Mouse (Mus musculus) layer of hippocampus, postnatal 25 days (tissue): ENCODE data around the gene Mbd5. TPM values are rescaled to one million over a fixed set of nuclear protein-coding genes. Genes with fewer than 3 reads are reported as not detected.

Experiments
- DNase-seq, 2 experiments: peaks; one replicate each; pipeline ENCODE4 v3.0.0; 2022; ENCODE audit warnings: mixed read lengths in 2 of 2, low spot score in 1 of 2; ENCODE audit errors: extremely low spot score in 1 of 2
- total RNA-seq, 2 experiments: library from RNA; stranded (reverse); gene quantifications; 2 replicates each; pipeline ENCODE4 v1.2.3; 2021

Mbd5 gene
- 100 to 1,000 TPM; 101 to 125 TPM for total RNA-seq

DNA sequence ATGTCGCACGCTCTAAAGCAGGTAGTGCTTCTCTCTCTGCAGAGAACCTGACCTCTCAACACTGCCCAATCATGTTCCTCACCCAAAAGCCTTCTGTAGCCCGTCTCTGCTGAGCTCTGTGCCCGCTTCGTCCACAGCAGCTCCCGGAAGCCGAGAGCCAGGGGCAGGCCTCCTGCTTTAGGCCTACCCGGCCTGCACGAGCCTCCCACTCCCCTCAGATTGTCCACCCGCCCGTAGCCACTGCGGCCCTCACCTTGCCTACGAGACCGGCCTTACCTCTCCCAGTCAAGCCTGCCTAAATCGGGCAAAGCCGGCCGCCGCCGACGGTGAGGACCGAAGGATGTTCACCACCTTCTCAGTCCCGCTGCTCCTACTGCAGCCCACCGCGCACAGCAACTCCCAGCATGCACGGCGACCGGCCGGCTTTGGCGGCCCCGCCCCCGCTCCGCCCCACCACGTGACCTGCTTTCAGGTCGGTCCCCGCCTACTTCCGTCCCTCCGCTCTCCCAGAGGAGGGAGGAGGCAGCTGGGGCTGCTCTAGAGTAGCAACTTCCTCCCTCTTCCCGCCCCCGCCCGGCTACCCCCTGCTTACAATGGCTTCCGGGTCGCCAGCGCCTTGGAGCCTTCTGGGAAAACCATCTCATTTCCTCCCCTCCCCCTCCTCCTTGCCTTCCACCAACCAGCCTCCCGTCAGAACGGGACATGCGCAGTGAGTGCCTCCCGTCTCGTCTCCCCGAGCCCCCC lies at the start of gene Mbd5:
TSS of gene Mbd5 (plus strand) at position 668 of the 744 bp plus-strand sequence.
- DNase-seq, result peak; percentile 89 to 96

GRCm38 (mm10) chr2:48908866-48909265 lies 40.4 kb upstream of the Mbd5 start:
- no peak for DNase-seq

- no peak for DNase-seq
Measured at GRCm38 (mm10) chr2:48914185-48914584, 35.1 kb upstream of the Mbd5 start.

DNA sequence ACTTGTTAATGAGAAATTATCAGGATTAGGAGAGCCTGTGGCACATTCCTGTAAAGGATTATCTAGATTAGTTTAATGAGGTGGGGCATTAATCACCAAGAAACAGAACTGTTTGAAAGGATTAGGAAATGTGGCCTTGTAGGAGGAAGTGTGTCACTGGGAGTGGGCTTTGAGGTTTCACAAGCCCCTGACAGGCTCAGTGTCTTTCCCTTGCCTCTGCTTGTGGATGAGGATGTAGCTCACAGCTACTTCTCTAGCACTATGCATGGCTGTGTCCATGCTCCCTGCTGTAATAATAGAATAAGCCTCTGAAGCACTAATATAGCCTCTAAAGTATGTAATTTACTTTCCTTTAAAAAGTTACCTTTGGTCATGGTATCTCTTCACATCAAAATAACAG lies 33.5 kb upstream of the Mbd5 start:
- no peak for DNase-seq

GRCm38 (mm10) chr2:48935058-48935457 lies 14.2 kb upstream of the Mbd5 start:
- no peak for DNase-seq

- no peak for DNase-seq
Measured at GRCm38 (mm10) chr2:48947761-48948160, 1.5 kb upstream of the Mbd5 start.

DNA sequence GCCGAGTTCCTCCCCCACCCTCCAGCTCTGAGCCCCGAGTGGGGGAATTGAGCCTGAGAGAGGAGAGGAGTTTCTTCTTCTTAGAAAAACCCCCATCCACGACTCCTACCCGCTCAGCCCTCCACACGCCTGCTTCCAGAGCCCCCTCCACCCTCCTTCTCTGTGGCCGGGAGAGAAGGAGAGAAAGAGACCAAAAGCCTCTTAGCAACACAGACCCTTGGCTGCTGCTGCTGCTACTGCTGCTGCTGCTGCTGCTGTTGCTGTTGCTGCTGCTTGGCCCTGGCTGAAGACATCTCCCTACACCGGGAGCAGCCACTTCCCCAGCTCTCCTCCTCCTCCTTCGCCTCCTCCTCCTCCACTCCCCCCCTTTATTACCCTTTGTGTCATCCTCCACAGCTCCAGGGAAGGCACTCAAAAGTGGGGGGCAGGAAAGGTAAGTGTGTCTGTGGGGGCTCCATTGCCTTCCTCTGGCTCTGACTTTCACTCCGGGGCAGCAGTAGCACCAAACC lies 489 bp downstream of the Mbd5 start:
- peak; percentile 14 to 44 for DNase-seq

DNA sequence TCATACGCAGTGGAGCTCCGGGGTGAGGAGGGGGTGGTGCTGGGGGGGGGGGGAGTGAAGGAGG lies 776 bp downstream of the Mbd5 start, which contains the start of gene Orc4:
TSS of gene Orc4 (minus strand) at position 26 of the 64 bp plus-strand sequence.
- no peak for DNase-seq

DNA sequence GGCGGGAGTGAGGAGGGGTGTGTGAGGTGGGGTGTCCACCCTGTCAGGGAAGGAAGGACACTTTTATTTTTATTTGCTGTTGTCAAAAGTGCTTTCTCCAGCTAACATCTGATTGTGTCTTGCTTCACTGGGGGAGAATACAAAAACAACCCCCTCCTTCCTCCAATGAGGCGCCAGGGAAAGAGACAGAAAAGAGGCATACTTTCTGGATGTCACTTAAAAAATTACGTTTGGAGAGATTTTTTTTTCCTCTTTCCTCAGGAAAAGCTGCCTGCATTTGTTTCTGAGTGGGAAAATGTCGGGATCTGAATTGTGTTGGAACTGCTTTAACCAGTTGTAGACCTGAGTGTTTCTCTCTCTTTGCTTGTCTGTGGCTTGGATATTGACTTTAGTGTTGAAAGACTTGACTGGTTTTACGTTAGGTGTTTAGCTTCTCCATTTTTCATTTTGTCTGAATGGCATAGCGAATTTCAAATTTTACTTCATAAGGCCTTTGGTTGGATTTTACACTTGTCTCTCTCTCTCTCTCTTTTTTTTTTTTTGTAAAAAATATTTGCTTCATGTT lies 1.1 kb downstream of the Mbd5 start:
- no peak for DNase-seq

DNA sequence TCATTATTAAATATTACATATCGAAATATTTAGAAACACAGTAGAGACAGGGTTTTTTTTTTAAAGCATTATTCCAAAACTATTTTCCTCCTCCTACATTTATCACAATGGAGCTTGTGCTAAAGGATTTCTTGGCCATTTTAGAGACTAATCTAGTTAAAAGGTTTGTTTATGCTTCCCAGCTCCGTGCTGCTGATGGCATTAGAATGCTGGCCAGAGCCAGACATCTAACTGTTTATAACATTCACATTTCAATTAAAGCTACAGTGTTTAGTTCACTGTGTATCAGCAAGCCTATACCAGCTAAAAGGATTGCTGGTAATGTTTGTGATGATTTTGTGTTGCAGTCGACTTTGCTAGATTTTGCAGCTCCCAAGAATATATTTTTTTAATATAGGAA lies 7.3 kb downstream of the Mbd5 start:
- no peak for DNase-seq

DNA sequence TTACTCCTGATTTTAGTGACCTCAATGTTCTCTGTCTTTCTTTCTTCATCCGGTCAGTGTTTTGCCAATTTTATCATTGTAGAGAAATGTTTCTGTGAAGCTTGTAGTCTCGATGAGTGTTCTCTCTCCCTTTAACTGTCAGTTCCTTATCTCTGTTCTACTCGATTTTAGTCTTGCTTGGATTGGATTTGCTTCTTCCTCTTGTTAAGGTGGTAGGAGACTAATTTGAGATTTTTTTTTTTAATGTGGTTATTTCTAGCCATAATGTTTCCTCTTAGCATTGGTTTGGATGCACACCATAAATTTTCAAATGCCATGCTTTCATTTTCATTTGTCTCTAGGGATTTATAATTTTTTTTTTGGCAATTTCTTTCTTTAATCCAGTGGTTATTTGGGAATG lies 29.6 kb downstream of the Mbd5 start:
- no peak for DNase-seq

- no peak for DNase-seq
Measured at GRCm38 (mm10) chr2:48990322-48990721, 41.0 kb downstream of the Mbd5 start.

GRCm38 (mm10) chr2:49040481-49040880 lies 91.2 kb downstream of the Mbd5 start:
- DNase-seq, result no peak

- no peak for DNase-seq
Measured at GRCm38 (mm10) chr2:49050030-49050429, 100.7 kb downstream of the Mbd5 start.

DNA sequence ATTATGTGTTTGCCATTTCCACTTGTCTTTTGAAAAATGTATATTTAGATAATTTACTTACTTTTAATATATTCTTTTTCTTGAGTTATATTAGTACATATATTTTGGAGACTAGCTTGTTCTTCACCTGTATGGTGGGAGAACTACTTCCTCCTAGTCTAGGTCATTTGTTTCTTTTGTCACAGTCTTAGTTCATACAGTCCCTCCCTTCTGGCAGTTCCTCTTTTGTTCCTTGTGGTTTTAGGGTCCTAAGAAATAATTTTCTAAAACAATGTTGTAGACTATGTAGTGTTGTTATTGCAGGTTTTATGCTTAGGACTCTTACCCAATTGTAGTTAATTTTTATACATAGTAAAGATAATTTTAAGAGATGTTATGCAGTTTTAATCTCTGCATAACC lies 118.6 kb downstream of the Mbd5 start:
- no peak for DNase-seq

GRCm38 (mm10) chr2:49084966-49085365 lies 135.7 kb downstream of the Mbd5 start:
- DNase-seq, result no peak

- DNase-seq, result no peak
Measured at GRCm38 (mm10) chr2:49090771-49091170, 141.5 kb downstream of the Mbd5 start.

DNA sequence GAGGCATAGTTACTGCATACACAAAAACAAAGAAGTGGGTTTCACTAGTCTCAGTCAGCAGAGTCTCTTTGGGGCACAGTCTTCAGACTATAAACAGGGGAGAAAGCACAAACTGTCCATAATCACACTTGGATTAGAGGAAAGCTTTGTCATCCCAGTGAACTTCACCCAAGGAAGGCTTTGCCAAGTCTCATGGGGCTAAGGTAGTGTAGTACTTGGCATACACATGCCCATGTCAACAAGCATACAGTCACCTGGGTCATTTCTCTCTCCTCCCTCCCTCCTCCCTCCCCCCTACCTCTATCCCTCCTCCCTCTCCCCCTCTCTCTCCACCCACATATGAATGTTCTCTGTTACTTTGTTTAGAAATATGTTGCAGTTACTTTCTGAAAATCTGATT lies 147.5 kb downstream of the Mbd5 start:
- DNase-seq, result no peak

DNA sequence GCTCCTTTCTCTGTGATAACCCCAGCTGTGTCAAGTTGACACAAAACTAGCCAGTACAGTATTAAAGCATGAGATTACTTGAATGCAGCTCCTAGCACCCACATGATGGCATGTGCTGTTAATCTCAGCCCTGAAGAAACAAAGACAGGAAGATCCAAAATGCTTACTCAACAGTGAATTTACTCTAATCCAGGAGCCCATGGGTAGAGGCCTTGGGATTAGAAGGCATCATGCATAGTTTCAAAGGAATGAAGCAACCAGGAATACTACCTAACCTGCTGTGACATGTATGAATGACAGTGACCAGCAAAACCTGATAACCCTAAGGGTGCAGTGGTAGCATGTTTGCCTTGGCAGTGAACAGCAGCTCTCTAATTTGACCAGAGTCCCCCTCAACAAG lies 159.6 kb downstream of the Mbd5 start:
- no peak for DNase-seq

DNA sequence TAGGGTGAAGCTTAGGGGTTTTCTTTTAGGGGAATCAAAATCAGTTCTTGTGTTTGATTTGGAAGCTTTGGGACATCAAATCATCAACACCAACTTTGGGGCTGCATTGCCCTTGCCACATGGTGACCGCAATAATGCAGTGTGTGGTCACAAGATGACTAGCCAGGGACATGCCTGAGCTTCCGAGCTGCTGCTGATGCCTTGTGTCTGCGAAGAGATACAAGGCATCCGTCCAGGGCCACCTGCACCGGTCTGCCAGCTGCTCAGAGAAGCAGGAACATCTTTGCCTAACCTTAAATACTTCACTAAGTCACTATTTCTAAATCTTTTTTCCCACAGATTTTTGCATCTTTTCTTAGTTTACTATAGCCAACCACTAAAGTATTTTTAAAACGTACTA lies 170.6 kb downstream of the Mbd5 start:
- no peak for DNase-seq

GRCm38 (mm10) chr2:49121603-49122002 lies 172.3 kb downstream of the Mbd5 start:
- no peak for DNase-seq

GRCm38 (mm10) chr2:49142186-49142585 lies 192.9 kb downstream of the Mbd5 start:
- DNase-seq, result no peak

DNA sequence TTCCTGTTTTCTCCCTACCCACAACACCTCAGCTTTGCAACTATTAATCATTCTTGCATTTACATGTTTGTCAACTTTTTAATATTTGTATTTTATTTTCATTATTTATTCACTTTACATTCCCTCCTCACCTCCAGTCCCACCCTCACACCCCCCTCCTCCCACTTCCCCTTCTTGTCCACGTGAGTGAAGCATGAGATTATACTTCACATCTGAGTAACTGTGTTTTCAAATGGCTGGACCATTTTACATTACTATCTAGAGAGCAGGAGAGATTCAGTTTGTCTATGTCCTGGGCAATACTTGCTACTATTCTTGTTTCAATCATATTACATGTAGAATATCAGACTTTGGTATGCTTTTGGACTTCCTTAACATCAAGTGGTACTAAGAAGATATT lies 204.3 kb downstream of the Mbd5 start:
- DNase-seq, result no peak
